8 mouse cellular contexts compared by ENCODE assay signal in genomic region chr17:7443822-7444221, GRCm38 (mm10). TPM values are rescaled to one million over a fixed set of nuclear protein-coding genes. Genes with fewer than 3 reads are reported as not detected.
A peak's percentile ranks its signal among the peaks of the same experiment; 100 is the strongest.
DNase-seq lines count a peak whose midpoint lies in the region; ATAC-seq and TF ChIP-seq lines count a peak whose summit lies in the region.
"Had no signal": no experiment of that assay in that cellular context is flagged by ENCODE, and none has a peak within 500 bp of the region (broad histone marks: within the 10 kb centered on the region; RNA-seq: fewer than 3 reads in every experiment).

No protein-coding gene starts in this region.

- no peaks in the 10 kb centered on the region for H3K36me3 ChIP-seq in kidney, adult 2 months (ENCODE audit: control insufficient read depth, insufficient read depth, low read length)
- no peaks in the 10 kb centered on the region for H3K36me3 ChIP-seq in kidney, embryonic 14.5 days (ENCODE audit: control insufficient read depth, insufficient read depth, low read length)
- no peaks in the 10 kb centered on the region for H3K36me3 ChIP-seq in kidney, postnatal 0 days (ENCODE audit: insufficient read depth, low read length)
- H3K36me3 ChIP-seq in liver, embryonic 14.5 days (replicated peaks; ENCODE audit: control insufficient read depth, insufficient read depth, low read depth), result no peaks in the 10 kb centered on the region
- H3K36me3 ChIP-seq in small intestine, adult 2 months (ENCODE audit: control insufficient read depth, insufficient read depth, low read length), result no peaks in the 10 kb centered on the region
- H3K36me3 ChIP-seq: neural tube, embryonic 13.5 days had no signal

- no peak overlapping the region for H3K4me3 ChIP-seq in kidney, adult 2 months (ENCODE audit: insufficient read depth, low read depth, low read length)
- H3K4me3 ChIP-seq in kidney, embryonic 14.5 days (ENCODE audit: low read length), result no peak overlapping the region
- H3K4me3 ChIP-seq in kidney, postnatal 0 days (replicated peaks; ENCODE audit: low read depth, low read length), result no peak overlapping the region
- no peak overlapping the region for H3K4me3 ChIP-seq in liver, embryonic 14.5 days (ENCODE audit: insufficient read depth in 1 of 2, low read depth in 2 of 2, low read length in 2 of 2)
- no peak overlapping the region for H3K4me3 ChIP-seq in small intestine, adult 2 months (ENCODE audit: low read depth, low read length)
- H3K4me3 ChIP-seq: neural tube, embryonic 13.5 days had no signal

- no peak for TF ChIP-seq EP300 in liver, embryonic 14.5 days (IDR thresholded peaks at IDR 0.05; ENCODE audit: low read depth)

- no peak for ATAC-seq in kidney, embryonic 14.5 days (ENCODE audit: low FRiP score, low TSS enrichment)
- no peak for ATAC-seq in Patski
- ATAC-seq in kidney, postnatal 0 days (replicated peaks; ENCODE audit: low FRiP score, low read depth), result no peak
- ATAC-seq in liver, embryonic 14.5 days (ENCODE audit: insufficient read depth), result no peak

- H3K9ac ChIP-seq in kidney, embryonic 14.5 days (ENCODE audit: low read depth, low read length), result no peak overlapping the region
- H3K9ac ChIP-seq in kidney, postnatal 0 days (ENCODE audit: low read depth, low read length), result no peak overlapping the region
- no peak overlapping the region for H3K9ac ChIP-seq in liver, embryonic 14.5 days (replicated peaks)
- H3K9ac ChIP-seq: neural tube, embryonic 13.5 days had no signal

- no peaks in the 10 kb centered on the region for H3K4me1 ChIP-seq in kidney, adult 2 months (ENCODE audit: control insufficient read depth, insufficient read depth, low read length)
- no peaks in the 10 kb centered on the region for H3K4me1 ChIP-seq in kidney, embryonic 14.5 days (ENCODE audit: control insufficient read depth, insufficient read depth, low read length)
- no peaks in the 10 kb centered on the region for H3K4me1 ChIP-seq in kidney, postnatal 0 days (replicated peaks; ENCODE audit: insufficient read depth, low read length)
- no peaks in the 10 kb centered on the region for H3K4me1 ChIP-seq in liver, embryonic 14.5 days (replicated peaks; ENCODE audit: control insufficient read depth in 2 of 2, insufficient read depth in 2 of 2, low read length in 1 of 2)
- no peaks in the 10 kb centered on the region for H3K4me1 ChIP-seq in small intestine, adult 2 months (ENCODE audit: control insufficient read depth, insufficient read depth, insufficient read length, low read length)
- H3K4me1 ChIP-seq: neural tube, embryonic 13.5 days had no signal

- CTCF ChIA-PET in Patski (lab: Charles Lee), result interaction anchor here (0.9 to 2.0 kb wide), 3 partner anchors 95 to 378 kb away, joined by 3 to 14 read pairs (median 9); no protein-coding TSS in a partner anchor

- H3K9me3 ChIP-seq in kidney, embryonic 14.5 days (ENCODE audit: control insufficient read depth, low read length), result no peaks in the 10 kb centered on the region
- H3K9me3 ChIP-seq in kidney, postnatal 0 days (replicated peaks; ENCODE audit: low read length), result no peaks in the 10 kb centered on the region
- H3K9me3 ChIP-seq in liver, embryonic 14.5 days (ENCODE audit: control insufficient read depth, low read length), result no peaks in the 10 kb centered on the region
- H3K9me3 ChIP-seq: neural tube, embryonic 13.5 days had no signal

- POLR2A ChIA-PET in Patski (lab: Charles Lee), result no interaction called here

- no peak overlapping the region for H3K4me2 ChIP-seq in kidney, embryonic 14.5 days (replicated peaks; ENCODE audit: low read depth, low read length)
- H3K4me2 ChIP-seq in kidney, postnatal 0 days (ENCODE audit: low read length), result no peak overlapping the region
- no peak overlapping the region for H3K4me2 ChIP-seq in liver, embryonic 14.5 days (ENCODE audit: low read depth)
- H3K4me2 ChIP-seq: neural tube, embryonic 13.5 days had no signal

- WGBS in kidney, adult 2 months, result 65% methylated on average over 1 of the region's 1 CpGs
- 75% methylated on average over 1 of the region's 1 CpGs for WGBS in kidney, embryonic 14.5 days
- 57% methylated on average over 1 of the region's 1 CpGs for WGBS in kidney, postnatal 0 days
- 46% methylated on average over 1 of the region's 1 CpGs for WGBS in liver, embryonic 14.5 days (ENCODE audit: insufficient replicate concordance)
- WGBS in small intestine, adult 2 months, result 73% methylated on average over 1 of the region's 1 CpGs

- H3K27me3 ChIP-seq in kidney, adult 2 months (replicated peaks; ENCODE audit: control insufficient read depth, insufficient read depth, low read length), result no peaks in the 10 kb centered on the region
- no peaks in the 10 kb centered on the region for H3K27me3 ChIP-seq in kidney, embryonic 14.5 days (ENCODE audit: control insufficient read depth, insufficient read depth, low read length)
- no peaks in the 10 kb centered on the region for H3K27me3 ChIP-seq in Patski
- no peaks in the 10 kb centered on the region for H3K27me3 ChIP-seq in kidney, postnatal 0 days (ENCODE audit: insufficient read depth, low read length)
- no peaks in the 10 kb centered on the region for H3K27me3 ChIP-seq in liver, embryonic 14.5 days (ENCODE audit: control insufficient read depth, insufficient read depth, low read length)
- no peaks in the 10 kb centered on the region for H3K27me3 ChIP-seq in small intestine, adult 2 months (ENCODE audit: control insufficient read depth, insufficient read depth, low read length)
- H3K27me3 ChIP-seq: neural tube, embryonic 13.5 days had no signal

- no peak for TF ChIP-seq POLR2A in kidney, adult 2 months (IDR thresholded peaks at IDR 0.05; ENCODE audit: low read depth, low read length)
- no peak for TF ChIP-seq POLR2A in small intestine, adult 2 months (IDR thresholded peaks at IDR 0.05; ENCODE audit: low read depth, low read length)

- TF ChIP-seq CTCF in kidney, adult 2 months (conservative IDR thresholded peaks at IDR 0.05; ENCODE audit: insufficient read depth, insufficient read length, low read depth, low read length), result 0 out of 2 replicates have a peak, but pooled peaks have one; percentile 13
- peak; percentile 59 for TF ChIP-seq CTCF in Patski (IDR thresholded peaks at IDR 0.05)
- peak; percentile 73 for TF ChIP-seq CTCF in kidney, postnatal 0 days (IDR thresholded peaks at IDR 0.05; ENCODE audit: low read depth)
- TF ChIP-seq CTCF in liver, embryonic 14.5 days (IDR thresholded peaks at IDR 0.05; ENCODE audit: low read depth), result peak; percentile 41
- TF ChIP-seq CTCF in small intestine, adult 2 months (IDR thresholded peaks at IDR 0.05; ENCODE audit: extremely low read depth, insufficient read length, insufficient replicate concordance, low read depth, low read length), result peak; percentile 23; the same call in 1 of the 2 replicates

- in situ Hi-C loops in Patski (cut with MboI; ENCODE audit: low pct_unique_long_range_greater_than_20kb), result no loop called here

- DNase-seq in kidney, adult 2 months, result peak; percentile 45
- no peak for DNase-seq in Patski (ENCODE audit: low read depth, low spot score)
- peak; percentile 15 to 65 for DNase-seq in cerebellum, postnatal 25 days
- DNase-seq in kidney, postnatal 0 days (ENCODE audit: low spot score), result peak; percentile 69
- DNase-seq in liver, embryonic 14.5 days (ENCODE audit: low read depth in 3 of 3, low spot score in 3 of 3), result peak in 2 of 3 experiments; percentile 13 to 17

- no peak overlapping the region for H3K27ac ChIP-seq in kidney, adult 2 months (ENCODE audit: insufficient read depth, low read depth, low read length)
- H3K27ac ChIP-seq in kidney, embryonic 14.5 days (ENCODE audit: low read depth, low read length), result no peak overlapping the region
- H3K27ac ChIP-seq in kidney, postnatal 0 days, result no peak overlapping the region
- H3K27ac ChIP-seq in liver, embryonic 14.5 days, result no peak overlapping the region
- H3K27ac ChIP-seq in small intestine, adult 2 months (ENCODE audit: insufficient read depth, low read depth, low read length), result no peak overlapping the region
- H3K27ac ChIP-seq: neural tube, embryonic 13.5 days had no signal

RNA-seq across cellular contexts. Expression of gene Unc93a2, which starts 58.6 kb away (rescaled TPM):
- polyA plus RNA-seq in kidney, adult 2 months (2012; rRNA removed), result 0.13 and 0.14 TPM in 2 replicates
- not detected in 2 replicates for polyA plus RNA-seq in kidney, embryonic 14.5 days (2014; fragmentation: Nextera tagmentation; extraction: Ambion mirVana)
- polyA plus RNA-seq in Patski (2021), result 2.1 TPM
- not detected in 2 replicates for polyA plus RNA-seq in kidney, postnatal 0 days (2015; fragmentation: Nextera tagmentation; extraction: Ambion mirVana)
- polyA plus RNA-seq in liver, embryonic 14.5 days (2012; rRNA removed), result 0.31 TPM in 2 replicates
- polyA plus RNA-seq in liver, embryonic 14.5 days (2014; fragmentation: Nextera tagmentation; extraction: Ambion mirVana), result 0.37 TPM in 2 replicates
- polyA plus RNA-seq in small intestine, adult 2 months (2012; rRNA removed), result 17.5 and 56.5 TPM in 2 replicates
- polyA plus RNA-seq: neural tube, embryonic 13.5 days had no signal

Comparison
In these comparisons a context has a peak if more than half of its experiments do, and no peak if none do; other contexts are left out.
1. CTCF ChIP-seq: peak in every context shown above with its lines; median percentile 73 in kidney, postnatal 0 days; 59 in Patski; 41 in liver, embryonic 14.5 days; 23 in small intestine, adult 2 months; 13 in kidney, adult 2 months.